Mouse (Mus musculus) lung, adult 2 months (tissue): Measurements from ENCODE around the gene Kpna2.

Source experiments
- CTCF ChIP-seq: fragments of 200-500 bp; IDR thresholded peaks from 2 replicates; pipeline ENCODE4 v1.5.1; 2011; ENCODE audit warnings: mild to moderate bottlenecking, low read length, control low read depth; ENCODE audit not compliant: insufficient read depth
- POLR2A ChIP-seq: fragments of 200-500 bp; IDR thresholded peaks from 2 replicates; pipeline ENCODE4 v1.6.1; 2011; ENCODE audit warnings: low read depth, mild to moderate bottlenecking, control low read depth, low read length, borderline replicate concordance; ENCODE audit errors: extremely low read depth

GRCm38 (mm10) chr11:107028754-107029153, 29.4 kb upstream of the Kpna2 start:
- TF ChIP-seq CTCF (no peak), POLR2A (no peak)
